Comparison of ENCODE assay signal across 13 mouse cellular contexts in the genomic region with DNA sequence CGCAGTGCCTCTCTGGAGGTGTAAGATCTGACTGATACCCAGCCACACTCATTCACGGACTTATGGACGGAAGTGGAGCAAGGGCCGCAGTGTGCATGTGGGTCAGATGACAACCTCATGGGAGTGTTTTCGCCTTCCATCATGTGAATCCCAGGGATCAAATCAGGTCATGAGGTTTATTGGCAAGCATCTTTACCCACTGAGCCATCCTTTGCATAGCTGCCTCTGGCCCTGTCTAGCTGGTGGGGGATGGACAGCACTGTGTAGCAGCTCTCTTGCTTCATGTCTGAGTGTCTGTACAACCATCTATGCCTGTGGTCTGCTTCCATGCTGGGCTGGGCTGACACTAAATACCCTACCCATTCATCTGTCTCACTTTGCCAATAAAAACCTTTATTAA.
DNase-seq lines count a peak whose midpoint lies in the region; ATAC-seq lines count a peak whose summit lies in the region.
"Had no signal": no experiment of that assay in that cellular context is flagged by ENCODE, and none has a peak within 500 bp of the region (broad histone marks: within the 10 kb centered on the region; RNA-seq: fewer than 3 reads in every experiment).

No protein-coding gene starts in this region.

- H3K4me2 ChIP-seq in midbrain, embryonic 11.5 days: no peak overlapping the region
- H3K4me2 ChIP-seq in midbrain, embryonic 16.5 days (ENCODE audit: low read length): no peak overlapping the region
- no peak overlapping the region for H3K4me2 ChIP-seq in hindbrain, embryonic 12.5 days (replicated peaks)
- H3K4me2 ChIP-seq: embryonic facial prominence, embryonic 15.5 days; lung, embryonic 14.5 days had no signal

- H3K9ac ChIP-seq in midbrain, embryonic 11.5 days (ENCODE audit: low read length): no peak overlapping the region
- H3K9ac ChIP-seq in midbrain, embryonic 16.5 days (ENCODE audit: low read depth, low read length): no peak overlapping the region
- no peak overlapping the region for H3K9ac ChIP-seq in hindbrain, embryonic 12.5 days
- H3K9ac ChIP-seq: embryonic facial prominence, embryonic 15.5 days; lung, embryonic 14.5 days had no signal

- peak overlapping the region; percentile 50 for H3K27ac ChIP-seq in midbrain, embryonic 11.5 days (ENCODE audit: low read depth, low read length)
- no peak overlapping the region for H3K27ac ChIP-seq in midbrain, embryonic 16.5 days (ENCODE audit: low read length)
- peak overlapping the region; percentile 44 for H3K27ac ChIP-seq in hindbrain, embryonic 12.5 days
- H3K27ac ChIP-seq: embryonic facial prominence, embryonic 15.5 days had no signal

- H3K4me1 ChIP-seq in midbrain, embryonic 11.5 days (ENCODE audit: control insufficient read depth, insufficient read depth, low read length): peaks cover 58% of the 10 kb centered on the region
- peaks cover 41% of the 10 kb centered on the region for H3K4me1 ChIP-seq in midbrain, embryonic 16.5 days (ENCODE audit: control insufficient read depth, insufficient read depth, low read length)
- H3K4me1 ChIP-seq in hindbrain, embryonic 12.5 days: peaks cover 58% of the 10 kb centered on the region

- no peak overlapping the region for H3K4me3 ChIP-seq in midbrain, embryonic 11.5 days (ENCODE audit: low read depth, low read length)
- no peak overlapping the region for H3K4me3 ChIP-seq in midbrain, embryonic 16.5 days (ENCODE audit: low read depth, low read length)
- no peak overlapping the region for H3K4me3 ChIP-seq in hindbrain, embryonic 12.5 days
- H3K4me3 ChIP-seq: embryonic facial prominence, embryonic 15.5 days had no signal

- DNase-seq in heart, adult 9 months (ENCODE audit: low spot score in 2 of 2): peak; percentile 40 to 43
- DNase-seq in heart, postnatal 36 days: no peak
- no peak for DNase-seq in midbrain, embryonic 11.5 days (ENCODE audit: low spot score, missing footprints)
- peak; percentile 52 for DNase-seq in retina, postnatal 1 day
- no peak for DNase-seq in left cerebral cortex, postnatal 36 days (ENCODE audit: low spot score in 2 of 2)
- DNase-seq: adrenal gland, adult 2 months; kidney, postnatal 10 days; lung, embryonic 14.5 days; thymus, postnatal 4 days had no signal

- no peaks in the 10 kb centered on the region for H3K9me3 ChIP-seq in midbrain, embryonic 11.5 days (ENCODE audit: control insufficient read depth, low read length)
- no peaks in the 10 kb centered on the region for H3K9me3 ChIP-seq in midbrain, embryonic 16.5 days (replicated peaks; ENCODE audit: control insufficient read depth, low read length, poor library complexity, severe bottlenecking)
- H3K9me3 ChIP-seq in hindbrain, embryonic 12.5 days (replicated peaks): no peaks in the 10 kb centered on the region
- H3K9me3 ChIP-seq: embryonic facial prominence, embryonic 15.5 days had no signal

- peak; percentile 34; the same call in 1 of the 2 replicates for ATAC-seq in midbrain, embryonic 11.5 days (ENCODE audit: low FRiP score)
- no peak for ATAC-seq in midbrain, embryonic 16.5 days
- ATAC-seq in hindbrain, embryonic 12.5 days (ENCODE audit: low FRiP score): 0 out of 2 replicates have a peak, but pooled peaks have one; percentile 36
- ATAC-seq: CD4-positive, CD25-positive, alpha-beta regulatory T cell, adult 4 months had no signal

- H3K27me3 ChIP-seq in midbrain, embryonic 11.5 days (ENCODE audit: control insufficient read depth, insufficient read depth, low read length): no peaks in the 10 kb centered on the region
- no peaks in the 10 kb centered on the region for H3K27me3 ChIP-seq in midbrain, embryonic 16.5 days (ENCODE audit: control insufficient read depth, insufficient read depth, low read depth, low read length)
- H3K27me3 ChIP-seq in hindbrain, embryonic 12.5 days: no peaks in the 10 kb centered on the region
- H3K27me3 ChIP-seq: embryonic facial prominence, embryonic 15.5 days had no signal

- H3K36me3 ChIP-seq in midbrain, embryonic 11.5 days (ENCODE audit: control insufficient read depth, insufficient read depth, low read length): no peaks in the 10 kb centered on the region
- no peaks in the 10 kb centered on the region for H3K36me3 ChIP-seq in midbrain, embryonic 16.5 days (ENCODE audit: control insufficient read depth, insufficient read depth, low read length)
- H3K36me3 ChIP-seq in hindbrain, embryonic 12.5 days: no peaks in the 10 kb centered on the region
- H3K36me3 ChIP-seq: embryonic facial prominence, embryonic 15.5 days had no signal

- WGBS in midbrain, embryonic 11.5 days: 51% methylated on average over 5 of the region's 5 CpGs
- WGBS in midbrain, embryonic 16.5 days: 59% methylated on average over 5 of the region's 5 CpGs
- 41% methylated on average over 5 of the region's 5 CpGs for WGBS in hindbrain, embryonic 12.5 days

- intact Hi-C loops in heart, postnatal 36 days (cut with DNase I): no loop called here
- intact Hi-C loops in left cerebral cortex, postnatal 36 days (cut with DNase I): no loop called here

Comparison
In these comparisons a context has a peak if more than half of its experiments do, and no peak if none do; other contexts are left out.
1. DNase-seq: peak in heart, adult 9 months (2 of 2) and retina, postnatal 1 day (single experiment); none in heart, postnatal 36 days (0 of 2), midbrain, embryonic 11.5 days (single experiment) and left cerebral cortex, postnatal 36 days (0 of 2).